8 mouse cellular contexts compared by ENCODE assay signal in genomic region chr13:101692239-101692784, GRCm38 (mm10).
A peak's percentile ranks its signal among the peaks of the same experiment; 100 is the strongest.
DNase-seq lines count a peak whose midpoint lies in the region; ATAC-seq and TF ChIP-seq lines count a peak whose summit lies in the region.

No protein-coding gene starts in this region.

- peak overlapping the region; percentile 64 for H3K4me2 ChIP-seq in heart, embryonic 16.5 days (ENCODE audit: low read depth, low read length)
- H3K4me2 ChIP-seq in liver, embryonic 12.5 days = peak overlapping the region; percentile 95

- peaks cover 25% of the 10 kb centered on the region for H3K36me3 ChIP-seq in thymus, adult 2 months (ENCODE audit: control insufficient read depth, insufficient read depth, low read length)
- peaks cover 18% of the 10 kb centered on the region for H3K36me3 ChIP-seq in embryonic facial prominence, embryonic 10.5 days (replicated peaks)
- peaks cover 18% of the 10 kb centered on the region for H3K36me3 ChIP-seq in heart, embryonic 16.5 days (ENCODE audit: control insufficient read depth, insufficient read depth)
- H3K36me3 ChIP-seq in liver, embryonic 12.5 days = peaks cover 27% of the 10 kb centered on the region

- TF ChIP-seq POLR2A in thymus, adult 2 months (IDR thresholded peaks at IDR 0.05; ENCODE audit: control insufficient read depth, extremely low read depth, insufficient read depth, low read length, poor library complexity) = no peak

- peak overlapping the region; percentile 72 for H3K9ac ChIP-seq in heart, embryonic 16.5 days (ENCODE audit: low read length)
- peak overlapping the region; percentile 86 for H3K9ac ChIP-seq in liver, embryonic 12.5 days

- no peak for DNase-seq in thymus, adult 2 months
- no peak for DNase-seq in thymus, postnatal 36 days
- DNase-seq in embryonic facial prominence, embryonic 10.5 days (ENCODE audit: low spot score) = peak; percentile 35
- peak; percentile 44 to 54 for DNase-seq in kidney, postnatal 4 days
- DNase-seq in right cerebral cortex, adult 18-20 months = peak; percentile 85
- DNase-seq in thymus, postnatal 0 days (ENCODE audit: low spot score) = no peak

- H3K27me3 ChIP-seq in thymus, adult 2 months (ENCODE audit: control insufficient read depth, insufficient read depth, low read length) = no peaks in the 10 kb centered on the region
- peaks cover 6% of the 10 kb centered on the region; the same call in 1 of the 2 replicates for H3K27me3 ChIP-seq in embryonic facial prominence, embryonic 10.5 days (replicated peaks; ENCODE audit: low read depth, poor library complexity, severe bottlenecking)
- no peaks in the 10 kb centered on the region for H3K27me3 ChIP-seq in heart, embryonic 16.5 days (ENCODE audit: control insufficient read depth, insufficient read depth, low read length)
- H3K27me3 ChIP-seq in liver, embryonic 12.5 days (replicated peaks) = no peaks in the 10 kb centered on the region

- no peaks in the 10 kb centered on the region for H3K9me3 ChIP-seq in embryonic facial prominence, embryonic 10.5 days
- H3K9me3 ChIP-seq in heart, embryonic 16.5 days (replicated peaks; ENCODE audit: control insufficient read depth, low read length) = no peaks in the 10 kb centered on the region
- H3K9me3 ChIP-seq in liver, embryonic 12.5 days (replicated peaks) = no peaks in the 10 kb centered on the region

- peak overlapping the region; percentile 40 for H3K4me3 ChIP-seq in thymus, adult 2 months (ENCODE audit: control insufficient read depth, insufficient read depth, low read length)
- peak overlapping the region; percentile 36 for H3K4me3 ChIP-seq in embryonic facial prominence, embryonic 10.5 days
- H3K4me3 ChIP-seq in heart, embryonic 16.5 days (ENCODE audit: low read length) = peak overlapping the region; percentile 53
- peak overlapping the region; percentile 76 for H3K4me3 ChIP-seq in liver, embryonic 12.5 days

- peak overlapping the region; percentile 50; the same call in 1 of the 2 replicates for H3K27ac ChIP-seq in thymus, adult 2 months (ENCODE audit: control insufficient read depth, insufficient read depth, low read length)
- no peak overlapping the region for H3K27ac ChIP-seq in embryonic facial prominence, embryonic 10.5 days (replicated peaks)
- peak overlapping the region; percentile 86 for H3K27ac ChIP-seq in heart, embryonic 16.5 days (ENCODE audit: low read length)
- peak overlapping the region; percentile 85 for H3K27ac ChIP-seq in liver, embryonic 12.5 days

- WGBS in thymus, adult 2 months = 83% methylated on average over 17 of the region's 17 CpGs
- 49% methylated on average over 17 of the region's 17 CpGs for WGBS in embryonic facial prominence, embryonic 10.5 days
- 28% methylated on average over 17 of the region's 17 CpGs for WGBS in heart, embryonic 16.5 days
- 36% methylated on average over 17 of the region's 17 CpGs for WGBS in liver, embryonic 12.5 days (ENCODE audit: insufficient replicate concordance)

- peak; percentile 42; the same call in 1 of the 2 replicates for ATAC-seq in heart, embryonic 16.5 days (replicated peaks; ENCODE audit: extremely low read depth, insufficient read depth, low FRiP score)
- ATAC-seq in liver, embryonic 12.5 days = peak; percentile 79

- TF ChIP-seq CTCF in thymus, adult 2 months (IDR thresholded peaks at IDR 0.05; ENCODE audit: borderline replicate concordance, control insufficient read depth, extremely low read depth, insufficient read depth, low read length, poor library complexity) = no peak

- peaks cover 32% of the 10 kb centered on the region for H3K4me1 ChIP-seq in thymus, adult 2 months (replicated peaks; ENCODE audit: control insufficient read depth, insufficient read depth, low read length)
- H3K4me1 ChIP-seq in embryonic facial prominence, embryonic 10.5 days = peaks cover 60% of the 10 kb centered on the region
- peaks cover 44% of the 10 kb centered on the region for H3K4me1 ChIP-seq in heart, embryonic 16.5 days (ENCODE audit: control insufficient read depth, insufficient read depth, low read length)
- H3K4me1 ChIP-seq in liver, embryonic 12.5 days = peaks cover 63% of the 10 kb centered on the region

Comparison
In these comparisons a context has a peak if more than half of its experiments do, and no peak if none do; other contexts are left out.
1. DNase-seq: peak in embryonic facial prominence, embryonic 10.5 days (single experiment), kidney, postnatal 4 days (2 of 2) and right cerebral cortex, adult 18-20 months (single experiment); none in thymus, adult 2 months (single experiment), thymus, postnatal 36 days (0 of 2) and thymus, postnatal 0 days (single experiment).
2. Peak in every context shown above with its lines, with median percentiles within 50 percentile points of each other: H3K4me3 ChIP-seq.